Mouse (Mus musculus) retina, embryonic 14.5 days (tissue): ENCODE measurements at regions not wholly inside any gene's neighbourhood (a gene's known extent, or its start where the extent isn't known, plus 50 kb on each side); places are given as distances from the start of the nearest gene placed in this dataset.
"Not testable (repeated sequence)": the region's sequence is repeated elsewhere in the genome, so short reads cannot be mapped to it uniquely, and the experiment has no call there.

Experiments used
- DNase-seq: peaks from one replicate; pipeline ENCODE4 v3.0.0-alpha.2; 2015; ENCODE audit warnings: low spot score

DNA sequence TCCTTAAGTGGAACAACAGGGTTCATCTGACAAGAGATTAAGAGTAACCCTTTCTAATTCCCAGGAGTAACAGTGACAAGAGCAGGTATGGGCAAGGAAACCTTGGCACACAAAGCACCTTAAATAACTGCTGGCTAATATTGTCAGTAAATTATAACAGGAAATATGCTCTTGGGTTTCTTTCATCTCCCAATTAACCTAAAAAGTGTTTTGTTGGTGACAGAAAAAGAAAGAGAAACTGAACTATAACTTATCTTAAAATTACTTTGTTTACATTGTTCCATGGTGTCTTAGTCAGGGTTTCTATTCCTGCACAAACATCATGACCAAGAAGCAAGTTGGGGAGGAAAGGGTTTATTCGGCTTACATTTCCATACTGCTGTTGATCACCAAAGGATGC, 170.0 kb upstream of the Ngly1 start:
- DNase-seq: no peak

DNA sequence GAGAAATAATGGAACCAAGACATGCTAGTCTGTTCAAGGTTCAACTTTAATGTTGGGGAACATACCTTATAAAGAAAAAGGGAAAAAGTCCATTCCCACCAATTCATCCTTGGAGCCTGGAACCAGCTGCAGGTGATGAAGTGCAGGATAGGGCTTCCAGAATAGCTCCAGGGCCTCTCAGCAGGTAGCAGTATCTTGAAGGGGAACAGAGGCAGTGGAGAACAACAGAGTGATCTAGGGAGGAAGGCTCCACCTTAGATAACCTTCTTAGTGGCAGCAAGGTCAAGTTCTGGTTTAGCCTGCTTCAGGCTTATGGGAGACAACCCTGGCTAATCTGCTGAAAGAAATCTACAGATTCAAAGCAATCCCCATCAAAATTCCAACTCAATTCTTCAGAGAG, 161.8 kb upstream of the Ngly1 start:
- not testable (repeated sequence) for DNase-seq

DNA sequence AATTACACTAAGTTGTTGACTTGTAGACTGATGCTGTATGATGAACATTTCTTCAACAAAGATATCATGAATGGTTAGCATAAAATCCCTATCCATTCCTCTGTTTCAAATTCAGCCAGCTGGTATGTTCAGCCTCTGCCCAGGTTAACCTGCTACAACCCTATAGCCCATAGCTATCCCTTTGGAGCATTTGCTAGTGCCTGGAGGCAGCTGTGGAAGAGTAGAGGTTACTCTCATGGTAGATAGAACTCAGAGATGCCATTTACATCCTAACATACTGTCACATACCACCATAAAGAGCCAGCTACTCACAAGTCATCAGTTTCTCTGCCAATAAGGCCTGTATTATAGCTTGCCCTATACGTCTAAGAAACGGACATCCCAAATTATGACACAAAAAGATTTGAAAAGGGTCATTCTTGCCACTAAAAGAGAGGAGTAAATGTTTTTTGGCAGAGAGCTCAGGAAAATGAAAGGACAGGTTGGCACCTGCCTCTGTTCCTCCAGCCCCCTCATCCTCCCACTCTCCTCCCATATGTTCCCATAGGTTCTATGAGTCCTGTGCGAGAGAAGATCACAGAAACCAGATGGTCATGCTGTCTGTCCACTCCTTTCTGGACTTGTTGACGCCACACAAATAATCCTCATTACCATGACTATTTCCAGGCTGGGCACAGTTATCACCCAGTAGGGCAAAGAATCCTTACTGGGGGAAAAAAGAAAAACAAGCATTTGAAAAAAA, 156.5 kb upstream of the Ngly1 start:
- DNase-seq: no peak

GRCm38 (mm10) chr14:16093133-16093505, 156.0 kb upstream of the Ngly1 start:
- no peak for DNase-seq

- no peak for DNase-seq
Measured at GRCm38 (mm10) chr14:16109414-16109813, 139.7 kb upstream of the Ngly1 start.

DNA sequence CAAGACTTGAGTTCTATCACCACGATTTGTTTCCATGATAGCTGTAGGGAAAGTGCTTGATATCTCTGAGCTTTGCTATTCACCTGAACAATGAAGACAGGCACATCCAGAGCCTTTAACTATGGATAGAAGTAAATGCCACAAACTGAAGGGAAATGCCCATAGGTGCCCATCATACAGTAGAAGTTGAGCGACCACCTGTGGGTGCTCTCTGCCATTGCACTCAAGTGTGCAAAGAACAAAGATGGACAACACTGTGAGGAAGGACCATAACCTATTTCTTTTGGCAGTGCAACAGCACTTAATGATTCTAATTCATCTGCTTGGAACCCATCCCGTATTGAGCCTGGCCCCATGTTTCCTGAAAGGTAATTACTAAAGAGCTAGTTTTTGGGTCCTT, 116.4 kb upstream of the Ngly1 start:
- no peak for DNase-seq

- DNase-seq: no peak
Measured at GRCm38 (mm10) chr14:16133410-16133809, 115.7 kb upstream of the Ngly1 start.

DNA sequence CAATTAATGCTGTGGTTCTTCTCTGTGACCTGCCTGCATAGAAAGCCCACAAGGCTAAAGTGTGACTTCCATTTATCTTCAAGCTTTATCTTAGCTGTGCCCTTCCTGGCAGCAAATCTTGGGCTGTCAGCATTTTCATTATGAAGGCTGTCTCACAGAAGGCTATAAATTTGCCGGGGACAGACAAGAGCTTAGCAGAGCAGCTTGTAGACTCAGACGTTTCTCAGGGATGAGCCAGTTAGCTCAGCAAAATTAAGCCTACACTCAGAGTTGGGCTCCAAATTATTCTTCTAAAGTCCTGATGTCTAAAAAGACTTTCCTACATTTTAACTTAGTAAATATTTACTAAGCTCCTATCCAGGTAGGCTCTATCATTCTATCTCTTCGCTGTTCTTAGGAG, 112.9 kb upstream of the Ngly1 start:
- DNase-seq: no peak

- no peak for DNase-seq
Measured at GRCm38 (mm10) chr14:16144299-16144698, 104.8 kb upstream of the Ngly1 start.

GRCm38 (mm10) chr14:16146811-16147210, 102.3 kb upstream of the Ngly1 start:
- DNase-seq: no peak

GRCm38 (mm10) chr14:16151815-16152214, 97.3 kb upstream of the Ngly1 start:
- no peak for DNase-seq

GRCm38 (mm10) chr14:16152702-16153101, 96.4 kb upstream of the Ngly1 start:
- peak; percentile 23 for DNase-seq

- no peak for DNase-seq
Measured at GRCm38 (mm10) chr14:16155106-16155505, 94.0 kb upstream of the Ngly1 start.

- no peak for DNase-seq
Measured at GRCm38 (mm10) chr14:16170226-16170625, 78.9 kb upstream of the Ngly1 start.

- DNase-seq: no peak
Measured at GRCm38 (mm10) chr14:16172261-16172660, 76.8 kb upstream of the Ngly1 start.

- peak; percentile 10 for DNase-seq
Measured at GRCm38 (mm10) chr14:16173292-16173691, 75.8 kb upstream of the Ngly1 start.

DNA sequence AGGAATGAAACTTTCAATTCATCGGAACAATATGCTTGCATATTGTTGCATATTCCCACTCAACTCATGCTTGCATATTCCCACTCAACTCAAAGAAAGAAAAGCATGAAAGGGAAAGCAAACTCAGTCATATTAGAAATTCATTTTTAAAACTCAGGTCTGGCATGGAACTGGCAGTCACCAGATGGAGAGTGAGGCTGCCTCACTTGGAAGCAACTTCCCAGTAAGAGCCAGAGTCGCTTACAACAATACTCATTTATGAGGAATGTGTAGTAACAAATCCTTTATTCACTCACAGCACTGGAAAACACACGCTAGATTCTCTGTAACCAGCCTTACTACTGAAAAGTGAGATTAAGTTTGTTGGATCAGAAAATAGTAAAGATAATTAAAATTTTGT, 70.9 kb upstream of the Ngly1 start:
- DNase-seq: no peak

DNA sequence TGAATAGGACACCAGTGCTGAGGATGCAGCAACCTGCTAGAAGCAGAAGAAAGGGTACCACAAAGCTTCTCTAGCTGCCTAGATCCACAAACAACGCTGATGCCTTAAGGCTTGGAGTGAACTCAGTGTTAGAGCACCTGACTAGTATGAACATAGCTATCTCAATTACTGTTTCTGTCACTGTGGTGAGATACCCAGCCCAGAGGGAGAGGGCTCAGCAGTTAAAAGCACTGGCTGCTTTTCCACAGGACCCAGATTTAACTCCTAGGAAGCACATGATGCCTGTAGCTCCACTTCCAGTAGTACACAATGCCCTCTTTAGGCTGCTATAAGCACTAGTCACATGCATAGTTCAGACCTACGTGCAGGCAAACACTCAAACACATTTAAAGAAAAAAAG, 67.3 kb upstream of the Ngly1 start:
- DNase-seq: no peak

DNA sequence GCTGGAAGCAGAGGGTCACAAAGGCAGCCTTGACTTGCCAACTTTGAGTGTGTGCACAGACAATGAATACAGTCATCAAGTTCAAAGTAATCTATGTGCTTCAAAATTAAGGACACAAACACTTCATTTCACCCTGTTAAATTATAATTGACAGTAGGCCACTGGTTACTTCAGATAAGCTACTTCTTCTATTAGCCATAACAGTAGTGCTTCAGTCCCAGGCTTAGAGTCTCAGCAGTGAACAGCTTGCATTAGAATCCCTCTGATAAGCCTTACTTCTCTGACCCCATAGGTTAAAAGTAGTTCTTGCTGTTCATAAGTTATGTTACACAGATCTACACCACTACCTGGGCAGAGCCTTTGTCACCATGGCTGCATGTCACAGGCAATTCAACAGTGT, 63.8 kb upstream of the Ngly1 start:
- DNase-seq: no peak
